Mouse (Mus musculus): ENCODE measurements at regions not wholly inside any gene's neighbourhood (a gene's known extent, or its start where the extent isn't known, plus 50 kb on each side); places are given as distances from the start of the nearest gene placed in this dataset.

GRCm38 (mm10) chr1:157014532-157015497, 75.4 kb upstream of the Ralgps2 start:
- no peak for DNase-seq (ENCODE audit: low spot score)

DNA sequence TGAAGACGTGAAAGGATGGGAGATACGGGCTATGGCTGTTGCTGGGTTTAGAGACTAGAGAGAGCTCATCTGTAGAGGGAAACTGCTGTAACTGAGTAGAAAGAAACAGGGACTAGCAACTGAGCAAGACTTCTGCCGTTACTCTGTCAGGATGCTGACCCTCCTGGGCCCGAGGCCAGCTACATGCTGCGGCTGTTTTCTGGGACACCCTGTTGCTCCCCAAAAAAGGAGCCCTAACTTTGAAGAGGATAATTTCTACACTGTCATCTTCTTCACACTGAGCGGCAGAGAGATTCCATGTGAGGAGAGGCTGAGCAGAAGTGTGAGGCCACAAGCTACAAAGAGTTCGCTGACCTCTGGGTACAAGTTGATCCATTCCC, 74.2 kb upstream of the Ralgps2 start:
- DNase-seq (ENCODE audit: low spot score): no peak

DNA sequence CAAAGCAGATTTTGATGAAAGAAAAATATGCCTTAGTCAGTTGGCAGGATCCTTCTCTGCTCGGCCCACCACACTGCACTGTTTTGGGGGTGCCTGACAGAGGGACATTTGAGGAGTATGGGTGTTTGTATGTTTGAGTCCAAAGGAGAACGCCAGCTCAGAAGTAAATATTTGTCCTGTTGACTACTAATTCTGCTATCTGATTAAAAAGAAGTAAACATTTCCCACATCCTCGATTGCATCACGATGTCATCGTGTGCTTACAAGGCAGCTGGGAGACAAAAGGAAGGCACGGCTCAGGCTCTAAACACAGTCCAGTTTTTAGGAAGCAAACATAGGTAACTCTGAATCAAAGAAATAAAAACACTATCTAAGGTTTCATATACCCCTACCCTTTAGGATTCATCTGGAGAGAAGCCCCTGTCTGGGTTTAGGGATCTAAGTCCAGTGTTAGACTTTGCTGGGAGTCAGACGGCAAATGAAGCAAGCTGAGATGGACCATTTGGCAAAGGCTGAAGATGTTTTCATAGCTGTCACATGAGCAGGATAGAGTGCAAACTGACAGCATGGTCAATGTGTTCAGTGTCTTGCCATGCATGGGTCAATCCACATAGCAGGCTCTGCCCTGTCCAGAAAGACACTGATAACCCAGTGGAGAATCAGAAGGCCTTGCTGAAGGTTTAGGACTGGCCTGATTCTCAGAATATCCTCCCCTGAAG, 73.7 kb upstream of the Ralgps2 start:
- DNase-seq (ENCODE audit: low spot score): no peak

GRCm38 (mm10) chr1:157011226-157011625, 71.8 kb upstream of the Ralgps2 start:
- no peak for DNase-seq (ENCODE audit: low spot score)

DNA sequence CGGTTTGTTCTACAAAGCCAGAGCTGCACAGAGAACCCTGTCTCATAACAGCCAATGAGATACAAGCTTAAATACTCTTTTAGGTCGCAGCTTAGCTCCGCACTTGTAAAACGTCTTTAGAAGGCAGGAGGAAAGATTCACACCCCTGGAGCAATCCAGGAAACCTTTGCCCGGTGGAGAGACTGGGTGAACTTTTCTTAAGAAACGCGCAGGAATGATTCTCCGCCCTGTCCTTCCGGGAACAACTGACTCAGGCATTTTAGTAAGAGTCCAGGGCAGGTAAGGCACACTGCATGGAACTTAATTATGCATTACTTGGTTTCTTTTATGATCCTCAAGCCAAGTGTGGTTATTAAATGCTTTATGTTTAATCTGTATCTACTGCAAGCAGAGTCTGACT, 70.0 kb upstream of the Ralgps2 start:
- DNase-seq (ENCODE audit: low spot score): no peak

- DNase-seq (ENCODE audit: low spot score): no peak
These were observed 68.7 kb upstream of the Ralgps2 start for GRCm38 (mm10) chr1:157007891-157008730.

DNA sequence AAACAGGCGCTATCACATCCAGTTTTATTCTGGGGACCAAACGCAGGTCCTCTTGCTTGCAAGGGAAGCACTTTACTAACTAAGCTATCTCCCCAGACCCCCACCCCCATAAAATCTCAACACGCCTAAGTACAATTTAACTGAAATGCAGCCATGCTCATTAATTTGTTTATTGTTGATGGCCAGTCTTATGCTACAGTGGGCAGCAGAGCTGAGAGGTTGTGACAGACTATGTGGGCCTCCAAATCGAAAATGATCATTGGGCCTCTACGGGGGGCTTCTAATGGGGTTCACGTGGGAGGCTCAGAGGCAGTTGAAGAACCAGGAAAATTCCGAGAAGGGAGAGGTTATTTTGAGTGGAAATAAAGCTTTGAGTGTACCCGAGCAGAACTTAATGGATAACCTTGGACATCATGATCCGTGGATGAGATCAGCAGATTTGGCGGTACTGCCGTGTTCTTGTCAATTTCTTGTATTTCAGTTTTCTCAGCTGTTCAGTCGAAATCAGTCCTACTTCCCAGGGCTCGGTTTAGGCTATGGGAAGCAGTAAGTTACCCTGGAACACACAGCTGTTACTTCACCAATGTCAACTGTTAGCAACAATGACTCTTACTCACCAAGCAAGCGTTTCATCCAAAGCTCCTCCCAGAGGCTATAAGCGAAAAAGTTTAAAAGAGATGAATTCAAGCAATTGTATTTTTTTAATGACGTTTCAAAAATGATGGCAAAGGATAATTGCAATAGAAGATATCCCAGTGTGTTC, 65.1 kb upstream of the Ralgps2 start:
- no peak for DNase-seq (ENCODE audit: low spot score)

- no peak for DNase-seq (ENCODE audit: low spot score)
These were observed 63.6 kb upstream of the Ralgps2 start for GRCm38 (mm10) chr1:157003034-157003433.

DNA sequence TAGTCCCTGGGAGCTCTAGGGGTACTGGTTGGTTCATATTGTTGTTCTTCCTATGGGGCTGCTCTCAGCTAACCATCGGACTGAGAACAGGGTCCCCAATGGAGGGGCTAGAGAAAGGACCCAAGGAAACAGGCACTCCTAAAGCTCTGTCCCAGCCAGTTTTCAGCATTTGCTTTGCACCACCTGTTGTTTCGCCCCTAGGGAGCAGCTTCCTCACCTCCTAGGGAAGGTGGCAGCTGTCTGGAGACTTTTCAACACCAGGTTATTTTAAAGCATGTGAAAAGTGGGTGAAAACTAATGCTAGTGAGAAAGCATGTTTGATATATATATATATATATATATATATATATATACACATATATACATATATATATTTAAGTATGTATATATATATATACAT, 62.8 kb upstream of the Ralgps2 start:
- no peak for DNase-seq (ENCODE audit: low spot score)

DNA sequence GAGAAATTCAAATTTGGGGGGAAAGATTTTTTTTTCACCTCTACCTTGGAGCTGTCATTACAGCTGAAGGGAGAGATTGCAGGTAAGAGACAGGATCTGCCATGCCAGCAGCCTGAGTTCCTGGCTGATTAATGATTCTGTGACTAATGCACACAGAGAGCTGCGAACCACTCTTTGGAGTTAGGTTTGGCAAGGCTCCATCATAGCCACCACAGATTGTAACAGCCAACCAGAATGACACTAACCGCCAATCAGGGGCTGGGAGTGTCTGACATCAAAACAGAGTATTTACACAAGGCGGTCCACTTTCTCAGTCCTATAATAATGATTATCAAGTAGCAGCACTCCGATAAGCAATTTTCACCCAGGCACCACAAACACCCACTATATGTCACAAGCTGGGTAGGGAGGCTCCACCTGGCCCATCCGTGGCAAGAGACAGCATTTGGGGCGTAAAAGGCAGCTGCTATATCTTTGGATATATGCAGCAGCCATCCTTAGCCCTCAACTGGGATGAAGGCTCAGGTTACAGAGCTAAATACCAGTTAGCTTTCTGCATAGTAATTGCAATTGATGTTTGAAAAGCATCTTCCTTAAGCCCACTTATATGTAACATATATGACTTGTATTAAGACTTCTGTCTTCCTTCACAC, 61.7 kb upstream of the Ralgps2 start:
- DNase-seq (ENCODE audit: low spot score): no peak

- DNase-seq (ENCODE audit: low spot score): no peak
These were observed 60.5 kb upstream of the Ralgps2 start for GRCm38 (mm10) chr1:156999947-157000346.

- no peak for DNase-seq (ENCODE audit: low spot score)
These were observed 59.8 kb upstream of the Ralgps2 start for GRCm38 (mm10) chr1:156999272-156999671.

GRCm38 (mm10) chr1:156997476-156998305, 58.3 kb upstream of the Ralgps2 start:
- DNase-seq (ENCODE audit: low spot score): peak; percentile 53

GRCm38 (mm10) chr1:156997033-156997432, 57.6 kb upstream of the Ralgps2 start:
- no peak for DNase-seq (ENCODE audit: low spot score)

GRCm38 (mm10) chr1:156996084-156996880, 56.9 kb upstream of the Ralgps2 start:
- no peak for DNase-seq (ENCODE audit: low spot score)

GRCm38 (mm10) chr1:156995180-156995951, 55.9 kb upstream of the Ralgps2 start:
- no peak for DNase-seq (ENCODE audit: low spot score)

- DNase-seq (ENCODE audit: low spot score): no peak
These were observed 55.2 kb upstream of the Ralgps2 start for GRCm38 (mm10) chr1:156994644-156995016.

GRCm38 (mm10) chr1:156994005-156994643, 54.7 kb upstream of the Ralgps2 start:
- no peak for DNase-seq (ENCODE audit: low spot score)

All from ovary, adult 18-20 months (tissue).